Mouse (Mus musculus): ENCODE measurements around the gene Wdpcp.

- TF ChIP-seq MAX (IDR thresholded peaks at IDR 0.05) (no peak), CTCF (IDR thresholded peaks at IDR 0.05; ENCODE audit: control insufficient read depth, insufficient read depth, insufficient read length) (no peak), FOSL1 (IDR thresholded peaks at IDR 0.05; ENCODE audit: insufficient read depth, low read length, poor library complexity, severe bottlenecking) (no peak), MYOD1 (IDR thresholded peaks at IDR 0.05; ENCODE audit: control insufficient read depth, insufficient read length, low read depth) (no peak), USF1 (IDR thresholded peaks at IDR 0.05; ENCODE audit: low read depth) (no peak)
These were observed 1.1 kb upstream of the Wdpcp start for GRCm38 (mm10) chr11:21570973-21571372.
